Mouse (Mus musculus) ovary, adult 18-20 months (tissue): Measurements from ENCODE around the gene 4930524B15Rik.
"Not testable (repeated sequence)": the region's sequence is repeated elsewhere in the genome, so short reads cannot be mapped to it uniquely, and the experiment has no call there.

Experiments
- DNase-seq: peaks from one replicate; pipeline ENCODE4 v3.0.0; 2022; ENCODE audit warnings: low spot score, mixed read lengths

The 4930524B15Rik gene

DNA sequence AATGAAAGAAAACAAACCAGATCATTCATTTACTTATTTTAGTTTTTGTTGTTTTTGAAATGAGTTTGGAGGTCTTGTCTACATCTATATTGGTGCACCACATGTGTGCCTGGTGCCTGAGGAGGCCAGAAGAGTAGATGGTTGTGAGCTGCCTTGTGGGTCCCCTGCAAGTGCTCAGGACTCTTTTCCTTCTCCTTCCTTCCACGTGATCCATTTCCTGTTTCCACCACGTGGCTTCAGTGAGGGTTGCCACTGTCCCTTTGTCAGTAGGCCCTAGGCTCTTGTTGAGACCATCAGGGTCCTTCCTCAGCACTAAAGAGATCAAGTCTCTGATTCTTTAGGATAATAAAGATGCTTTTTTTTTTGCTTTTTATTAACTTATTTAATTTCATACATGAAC, 19.4 kb downstream of the 4930524B15Rik start:
- no peak for DNase-seq

DNA sequence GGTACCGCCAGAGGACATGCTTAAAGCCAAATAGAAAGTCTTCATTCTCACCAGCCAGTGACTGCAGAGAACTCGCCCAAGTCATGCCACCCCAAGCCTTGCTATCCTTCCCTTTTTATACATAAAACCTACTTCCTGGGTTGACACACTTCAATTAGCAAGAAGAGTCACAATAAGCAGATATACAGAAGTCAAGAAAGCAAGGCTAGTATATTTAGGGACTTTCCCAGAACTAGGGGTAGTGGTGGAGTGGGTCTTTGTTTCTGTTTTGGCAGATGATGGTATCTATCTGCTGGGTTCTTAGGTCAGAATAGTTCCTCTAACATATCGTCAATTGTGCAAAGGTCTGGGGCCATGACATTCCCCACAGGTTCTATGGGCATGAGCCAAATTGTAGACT, 27.1 kb downstream of the 4930524B15Rik start:
- DNase-seq = no peak

DNA sequence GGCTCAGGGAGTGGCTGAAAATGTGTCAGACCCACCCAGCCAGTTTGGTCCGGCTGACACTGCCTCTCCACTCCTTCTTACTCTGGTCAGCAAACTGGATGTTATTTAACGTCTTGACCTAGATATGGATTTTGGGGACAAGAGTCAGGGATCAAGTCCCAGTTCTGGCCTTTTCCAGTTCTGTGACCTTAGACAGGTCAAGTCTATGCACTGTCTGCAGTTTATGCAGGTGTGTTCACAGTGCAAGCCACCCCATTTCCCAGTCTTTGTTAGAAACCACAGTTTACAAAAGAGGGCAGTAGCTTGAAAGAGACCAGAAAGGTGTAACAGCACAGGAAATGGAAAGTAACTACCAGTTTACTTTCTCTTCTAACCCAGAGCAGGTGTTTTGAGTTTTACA, 34.3 kb downstream of the 4930524B15Rik start:
- DNase-seq = no peak

- peak; percentile 53 for DNase-seq
Observed at GRCm38 (mm10) chr11:32000281-32000680, 34.9 kb downstream of the 4930524B15Rik start, which contains the start of gene Nsg2. Gene Nsg2 (plus strand): TSS chr11:32000463.

DNA sequence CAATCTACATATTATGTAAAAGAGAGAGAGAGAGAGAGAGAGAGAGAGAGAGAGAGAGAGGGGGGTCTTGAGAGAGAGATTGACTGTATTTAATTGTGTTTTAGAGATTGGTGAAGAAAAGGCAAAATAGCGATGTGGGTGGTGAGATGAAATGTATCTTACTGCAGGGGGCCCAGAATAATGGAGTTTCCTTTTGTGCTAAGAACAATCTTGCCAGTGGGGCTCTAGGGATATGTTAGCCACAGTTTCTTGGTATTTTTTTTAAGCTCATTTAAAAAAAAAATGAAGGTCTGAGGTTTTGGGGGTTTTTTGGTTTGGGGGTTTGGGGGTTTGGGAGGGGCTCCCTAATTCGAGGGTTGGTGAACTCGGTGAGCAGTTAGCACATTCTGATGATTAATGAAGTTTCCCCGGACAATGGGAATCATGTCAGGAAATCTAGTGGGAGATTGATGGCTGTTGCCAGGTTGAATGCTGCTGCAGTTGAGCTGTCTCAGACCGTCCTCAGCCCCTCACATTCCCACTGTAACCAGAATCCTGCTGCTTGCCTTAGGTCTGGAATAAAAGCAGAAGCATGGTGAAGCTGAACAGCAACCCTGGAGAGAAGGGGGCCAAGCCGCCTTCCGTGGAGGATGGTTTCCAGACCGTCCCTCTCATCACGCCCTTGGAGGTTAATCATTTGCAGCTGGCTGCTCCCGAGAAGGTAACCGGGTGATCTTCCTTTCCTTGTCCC, 36.0 kb downstream of the 4930524B15Rik start:
- DNase-seq = no peak

DNA sequence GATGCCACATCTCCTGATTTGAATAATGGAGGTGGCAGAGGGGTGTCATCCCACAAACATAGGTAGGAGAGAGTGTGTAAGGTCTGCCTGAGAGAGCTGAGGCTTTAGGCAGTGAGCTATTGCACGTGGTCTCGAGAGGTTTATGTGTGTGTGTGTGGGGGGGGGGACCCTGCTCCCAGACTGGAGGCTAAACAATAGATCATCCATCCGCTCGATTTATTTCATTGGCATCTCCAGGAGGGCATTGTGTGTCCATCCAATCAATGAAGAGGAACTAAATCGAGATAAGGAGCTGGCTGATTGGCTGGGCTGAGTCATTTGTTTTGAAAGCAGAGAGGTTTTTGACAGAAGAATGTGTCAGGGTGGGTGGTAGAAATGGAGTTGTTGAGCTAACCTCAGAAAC, 37.3 kb downstream of the 4930524B15Rik start:
- no peak for DNase-seq

DNA sequence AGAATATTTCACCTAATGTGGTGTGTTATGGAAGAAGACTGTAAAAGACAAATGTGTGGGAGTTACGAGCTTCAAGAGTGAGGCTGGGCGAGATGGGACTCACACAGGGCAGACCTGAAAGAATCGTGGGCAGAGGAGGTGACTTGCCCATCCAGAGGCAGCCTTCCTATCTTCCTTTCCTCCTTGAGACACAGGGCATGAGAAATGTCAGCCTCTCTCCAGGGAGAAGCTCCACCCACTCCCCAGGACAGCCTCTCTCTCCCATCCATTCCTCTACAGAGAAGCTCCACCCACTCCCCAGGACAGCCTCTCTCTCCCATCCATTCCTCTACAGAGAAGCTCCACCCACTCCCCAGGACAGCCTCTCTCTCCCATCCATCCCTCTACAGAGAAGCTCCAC, 42.7 kb downstream of the 4930524B15Rik start:
- not testable (repeated sequence) for DNase-seq

DNA sequence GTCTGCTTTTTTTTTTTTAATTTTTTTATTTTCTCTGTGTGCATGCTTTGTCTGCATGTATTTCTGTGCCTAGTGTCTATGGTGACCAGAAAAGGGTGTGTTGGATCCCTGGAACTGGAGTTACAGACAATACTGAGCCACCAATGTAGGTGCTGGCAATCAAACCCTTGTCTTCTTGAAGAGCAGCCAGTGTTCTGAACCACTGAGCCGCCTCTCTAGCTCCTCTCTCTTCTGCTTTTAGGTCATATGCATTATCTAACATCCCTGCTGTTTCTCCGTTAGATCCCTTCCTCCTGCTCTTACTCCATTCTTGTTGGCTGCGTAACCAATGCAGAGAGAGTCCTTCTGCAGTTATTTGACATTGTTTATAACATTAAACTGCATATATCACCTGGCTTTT, 43.5 kb downstream of the 4930524B15Rik start:
- no peak for DNase-seq

GRCm38 (mm10) chr11:32009961-32010662, 44.7 kb downstream of the 4930524B15Rik start:
- DNase-seq = no peak

GRCm38 (mm10) chr11:32010663-32010970, 45.2 kb downstream of the 4930524B15Rik start:
- DNase-seq = no peak

DNA sequence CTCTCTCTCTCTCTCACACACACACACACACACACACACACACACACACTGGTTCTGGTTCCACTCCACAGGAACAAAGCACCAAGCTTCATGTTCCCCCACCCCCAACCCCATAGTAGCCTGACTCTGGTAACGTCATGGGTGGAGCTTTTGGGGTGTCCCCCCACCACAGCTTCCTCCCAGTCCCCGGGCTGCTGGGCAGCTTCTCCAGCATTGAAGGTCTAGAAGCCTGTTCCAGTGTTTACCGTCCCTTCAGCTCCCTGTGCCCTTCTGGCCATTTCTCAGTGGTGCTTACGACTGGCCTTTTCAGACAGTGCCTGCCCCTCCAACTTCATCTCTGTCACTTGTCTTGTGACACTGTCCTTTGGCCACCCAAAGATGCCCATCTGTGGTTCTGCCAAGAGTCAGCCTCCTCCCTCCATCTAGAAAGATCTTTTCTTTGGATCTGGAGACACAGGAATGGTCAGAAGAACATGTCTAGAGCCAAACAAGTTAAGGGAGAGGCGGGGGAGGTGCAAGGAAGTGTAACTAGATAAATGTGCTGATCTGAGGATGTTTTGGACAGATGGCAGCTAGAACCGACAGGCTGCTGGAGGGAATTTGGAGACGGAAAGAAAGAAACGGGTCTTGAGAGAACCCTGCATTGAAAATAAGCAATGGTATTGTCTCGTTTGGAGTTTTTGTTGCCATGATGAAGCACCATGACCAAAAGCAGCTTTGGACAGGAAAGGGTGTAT, 46.6 kb downstream of the 4930524B15Rik start:
- no peak for DNase-seq

GRCm38 (mm10) chr11:32013014-32013427, 47.6 kb downstream of the 4930524B15Rik start:
- DNase-seq = no peak

GRCm38 (mm10) chr11:32013561-32013960, 48.2 kb downstream of the 4930524B15Rik start:
- DNase-seq = no peak

- DNase-seq = no peak
Observed at GRCm38 (mm10) chr11:32018201-32018600, 52.8 kb downstream of the 4930524B15Rik start.

- DNase-seq = no peak
Observed at GRCm38 (mm10) chr11:32020031-32020965, 54.9 kb downstream of the 4930524B15Rik start.

GRCm38 (mm10) chr11:32026634-32027033, 61.2 kb downstream of the 4930524B15Rik start:
- DNase-seq = no peak

DNA sequence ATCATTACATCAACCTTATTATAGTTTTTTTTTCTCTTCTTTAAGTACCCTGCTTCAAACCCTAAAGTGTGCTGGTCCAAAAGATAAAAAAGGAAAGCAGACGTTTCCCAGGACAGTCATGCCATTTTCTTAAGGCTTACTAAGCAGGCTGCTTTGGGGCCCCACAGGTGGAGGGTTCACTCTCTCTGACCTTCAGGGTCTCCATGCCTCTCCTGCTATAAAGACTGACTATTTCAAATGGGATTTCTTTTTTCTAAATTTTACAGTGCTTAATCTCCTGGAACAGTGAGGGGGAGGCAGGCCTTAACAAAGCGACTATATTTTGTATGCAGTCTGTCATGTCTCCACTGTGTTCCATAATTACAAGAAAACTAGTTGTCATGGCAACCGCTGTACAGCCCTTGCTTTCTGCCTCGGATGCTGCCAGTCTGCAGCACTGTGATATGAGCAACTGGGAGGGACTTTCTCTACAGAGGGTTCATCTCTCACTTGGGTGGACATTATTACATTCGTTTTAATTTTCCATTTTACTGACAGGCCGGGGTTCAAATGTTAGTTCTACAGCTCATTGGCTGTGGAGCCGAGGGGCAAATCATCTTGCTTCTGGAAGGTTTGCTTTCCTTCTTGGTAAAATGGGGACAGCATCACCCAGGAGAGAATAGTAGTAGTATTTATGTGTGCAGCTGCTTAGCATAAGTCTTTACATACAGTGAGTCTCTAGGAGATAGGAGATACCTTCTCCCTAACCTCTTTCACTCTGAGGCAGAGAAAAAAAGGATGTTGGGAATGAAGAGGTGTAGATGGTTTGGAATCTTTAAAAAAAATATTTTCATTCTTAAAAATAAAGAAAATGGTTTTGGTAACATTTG, 62.3 kb downstream of the 4930524B15Rik start:
- no peak for DNase-seq

DNA sequence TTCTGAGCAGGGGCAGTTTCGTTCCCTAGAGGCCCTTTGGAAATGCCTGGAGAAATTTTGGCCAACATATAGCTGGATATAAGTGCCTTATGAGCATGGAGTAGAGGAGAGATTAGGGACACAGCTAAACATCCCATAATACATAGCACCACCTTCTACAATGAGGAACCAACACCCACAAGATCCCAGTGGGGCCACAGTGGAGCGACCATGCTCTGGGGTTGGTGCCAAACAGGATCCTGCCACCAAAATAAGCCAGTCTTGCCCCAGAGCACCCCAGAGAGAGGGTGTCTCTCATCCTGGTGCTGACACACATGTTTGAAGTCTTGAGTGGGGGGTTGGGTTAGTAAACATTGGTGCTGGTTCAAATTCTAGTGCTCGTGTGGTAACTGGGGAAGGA, 63.2 kb downstream of the 4930524B15Rik start:
- DNase-seq = no peak
